Mouse (Mus musculus): ENCODE data around the gene Ubr2. TPM values are rescaled to one million over a fixed set of nuclear protein-coding genes. Genes with fewer than 3 reads are reported as not detected.

The Ubr2 gene
- polyA plus RNA-seq (2012; rRNA removed), result 35.2 and 38.1 TPM in 2 replicates

GRCm38 (mm10) chr17:47009898-47010721 lies at the start of gene Ubr2:
Gene Ubr2, minus strand, starts transcription at chr17:47010556.
- Histone ChIP-seq H3K27ac (ENCODE audit: insufficient read depth, low read length) (peak within 1 kb of the TSS; percentile 91), H3K4me3 (ENCODE audit: insufficient read depth, low read length) (peak within 1 kb of the TSS; percentile 64)
- TF ChIP-seq POLR2A (IDR thresholded peaks at IDR 0.05; ENCODE audit: extremely low read depth, insufficient read depth, low read length) (peak; percentile 95), CTCF (IDR thresholded peaks at IDR 0.05; ENCODE audit: extremely low read depth, insufficient read depth, low read length) (0 out of 2 replicates have a peak, but pooled peaks have one; percentile 9)

DNA sequence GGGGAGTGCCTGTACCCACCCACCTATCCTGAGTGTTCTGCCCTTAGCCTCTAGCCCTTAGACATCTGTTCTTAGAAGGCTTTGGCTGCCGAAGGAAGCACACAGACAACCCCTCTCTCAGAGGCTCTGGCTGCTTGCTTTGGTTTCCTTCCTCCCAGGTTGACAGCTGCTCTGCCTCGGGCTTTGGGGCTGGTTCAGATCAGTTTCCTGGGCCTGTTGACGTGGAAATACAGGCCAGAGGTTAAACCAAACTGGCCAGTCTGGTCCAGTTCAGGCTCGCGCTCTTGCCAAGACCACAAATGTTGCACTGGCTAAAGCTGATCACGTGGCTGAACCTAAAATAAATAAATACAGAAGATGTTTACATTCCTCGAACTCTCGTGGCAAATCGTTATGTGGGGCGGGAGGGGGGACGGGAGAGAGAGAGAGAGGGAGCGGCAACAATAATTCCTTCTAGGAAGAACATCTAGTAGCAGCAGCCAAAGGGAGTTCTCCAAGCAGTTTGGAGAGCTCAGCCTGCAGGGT lies 49.5 kb upstream of the Ubr2 start:
- Histone ChIP-seq H3K4me1 (ENCODE audit: control insufficient read depth, insufficient read depth, low read length) (no peaks in the 10 kb centered on the region), H3K4me3 (ENCODE audit: insufficient read depth, low read length) (no peak overlapping the region)
- TF ChIP-seq POLR2A (IDR thresholded peaks at IDR 0.05; ENCODE audit: extremely low read depth, insufficient read depth, low read length) (no peak), CTCF (IDR thresholded peaks at IDR 0.05; ENCODE audit: extremely low read depth, insufficient read depth, low read length) (no peak)

More at GRCm38 (mm10) chr17:47009898-47010721, at the start of gene Ubr2:
- H3K4me1 ChIP-seq (ENCODE audit: control insufficient read depth, insufficient read depth, low read length), result peaks cover 8% of the 10 kb centered on the region; the same call in 1 of the 2 replicates

GRCm38 (mm10) chr17:47057966-47058365 lies 47.6 kb upstream of the Ubr2 start:
- H3K4me1 ChIP-seq (ENCODE audit: control insufficient read depth, insufficient read depth, low read length), result peaks cover 2% of the 10 kb centered on the region
- TF ChIP-seq POLR2A (IDR thresholded peaks at IDR 0.05; ENCODE audit: extremely low read depth, insufficient read depth, low read length), result no peak
- TF ChIP-seq CTCF (IDR thresholded peaks at IDR 0.05; ENCODE audit: extremely low read depth, insufficient read depth, low read length), result no peak
- H3K27ac ChIP-seq (ENCODE audit: insufficient read depth, low read length), result no peak overlapping the region
- H3K4me3 ChIP-seq (ENCODE audit: insufficient read depth, low read length), result no peak overlapping the region

More for the DNA sequence above, 49.5 kb upstream of the Ubr2 start:
- no peak overlapping the region for H3K27ac ChIP-seq (ENCODE audit: insufficient read depth, low read length)

DNA sequence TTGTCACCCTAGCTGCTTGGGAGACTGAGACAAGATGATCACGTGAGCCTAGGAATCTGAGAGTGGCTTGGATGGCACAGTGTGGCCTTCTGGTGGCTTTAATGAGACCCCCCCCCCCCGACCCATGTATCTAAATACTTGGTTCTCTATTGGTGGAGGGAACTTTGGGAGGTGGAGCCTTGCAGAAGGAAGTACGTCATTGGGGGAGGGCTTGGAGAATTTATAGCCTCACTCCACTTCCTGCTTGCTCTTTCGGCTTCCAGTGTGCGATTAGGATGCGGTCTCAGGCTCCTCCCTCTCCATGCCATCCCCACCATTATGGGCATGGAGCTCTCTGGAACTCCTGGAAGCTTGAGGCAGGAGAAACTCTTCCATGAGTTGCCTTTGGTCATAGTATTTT lies 46.1 kb upstream of the Ubr2 start:
- no peak overlapping the region for H3K4me3 ChIP-seq (ENCODE audit: insufficient read depth, low read length)
- TF ChIP-seq POLR2A (IDR thresholded peaks at IDR 0.05; ENCODE audit: extremely low read depth, insufficient read depth, low read length) (no peak), CTCF (IDR thresholded peaks at IDR 0.05; ENCODE audit: extremely low read depth, insufficient read depth, low read length) (no peak)
- H3K4me1 ChIP-seq (ENCODE audit: control insufficient read depth, insufficient read depth, low read length), result peaks cover 2% of the 10 kb centered on the region
- no peak overlapping the region for H3K27ac ChIP-seq (ENCODE audit: insufficient read depth, low read length)

GRCm38 (mm10) chr17:47055121-47055520 lies 44.8 kb upstream of the Ubr2 start:
- peak overlapping the region; percentile 5; the same call in 1 of the 2 replicates for H3K27ac ChIP-seq (ENCODE audit: insufficient read depth, low read length)
- no peak overlapping the region for H3K4me3 ChIP-seq (ENCODE audit: insufficient read depth, low read length)
- H3K4me1 ChIP-seq (ENCODE audit: control insufficient read depth, insufficient read depth, low read length), result peaks cover 2% of the 10 kb centered on the region
- TF ChIP-seq CTCF (IDR thresholded peaks at IDR 0.05; ENCODE audit: extremely low read depth, insufficient read depth, low read length) (no peak), POLR2A (IDR thresholded peaks at IDR 0.05; ENCODE audit: extremely low read depth, insufficient read depth, low read length) (no peak)

DNA sequence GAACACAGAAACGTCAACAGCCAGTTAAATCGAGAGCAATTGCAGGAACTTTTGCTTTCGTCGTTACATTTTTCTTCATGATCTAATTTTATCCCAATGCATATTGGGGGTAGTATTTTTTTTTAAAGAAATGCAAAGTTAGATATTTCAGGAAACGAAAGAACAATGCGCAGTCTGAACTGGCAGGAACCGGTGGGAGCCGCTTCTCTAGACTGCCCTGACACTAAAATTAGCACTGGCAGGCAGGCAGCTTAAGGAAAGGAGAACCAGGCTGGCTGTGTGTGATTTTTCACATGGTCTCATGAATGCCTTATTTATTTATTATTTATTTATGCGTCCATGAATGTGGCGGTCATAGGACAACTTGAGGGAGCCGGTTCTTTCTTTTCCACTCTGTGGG lies 44.3 kb upstream of the Ubr2 start:
- no peak for TF ChIP-seq CTCF (IDR thresholded peaks at IDR 0.05; ENCODE audit: extremely low read depth, insufficient read depth, low read length)
- no peak for TF ChIP-seq POLR2A (IDR thresholded peaks at IDR 0.05; ENCODE audit: extremely low read depth, insufficient read depth, low read length)
- H3K4me1 ChIP-seq (ENCODE audit: control insufficient read depth, insufficient read depth, low read length), result peaks cover 2% of the 10 kb centered on the region
- 0 out of 2 replicates have a peak overlapping the region, but pooled peaks have one; percentile 9 for H3K4me3 ChIP-seq (ENCODE audit: insufficient read depth, low read length)
- peak overlapping the region; percentile 70 for H3K27ac ChIP-seq (ENCODE audit: insufficient read depth, low read length)

DNA sequence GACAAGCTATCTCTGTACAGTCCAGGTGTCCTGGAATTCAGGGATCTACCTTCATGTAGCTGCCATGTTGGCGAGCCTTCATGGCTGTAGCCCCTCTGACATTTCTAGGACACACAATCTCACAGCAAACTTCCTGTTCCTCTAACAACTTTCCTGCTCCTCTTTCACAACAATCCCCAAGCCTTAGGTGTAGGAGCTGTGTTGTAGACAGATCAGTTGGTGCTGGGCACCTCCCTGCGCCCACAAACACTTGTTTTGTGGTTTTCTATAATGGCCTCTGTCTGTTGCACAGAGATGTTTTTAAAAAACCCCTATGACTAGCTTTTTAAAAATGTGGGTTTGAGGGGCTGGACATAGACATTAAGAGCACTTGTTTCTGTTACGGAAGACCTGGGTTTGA lies 40.3 kb upstream of the Ubr2 start:
- peaks cover 2% of the 10 kb centered on the region for H3K4me1 ChIP-seq (ENCODE audit: control insufficient read depth, insufficient read depth, low read length)
- no peak overlapping the region for H3K4me3 ChIP-seq (ENCODE audit: insufficient read depth, low read length)
- TF ChIP-seq CTCF (IDR thresholded peaks at IDR 0.05; ENCODE audit: extremely low read depth, insufficient read depth, low read length) (no peak), POLR2A (IDR thresholded peaks at IDR 0.05; ENCODE audit: extremely low read depth, insufficient read depth, low read length) (no peak)
- H3K27ac ChIP-seq (ENCODE audit: insufficient read depth, low read length), result no peak overlapping the region

- no peak overlapping the region for H3K27ac ChIP-seq (ENCODE audit: insufficient read depth, low read length)
- no peak for TF ChIP-seq CTCF (IDR thresholded peaks at IDR 0.05; ENCODE audit: extremely low read depth, insufficient read depth, low read length)
- TF ChIP-seq POLR2A (IDR thresholded peaks at IDR 0.05; ENCODE audit: extremely low read depth, insufficient read depth, low read length), result no peak
These were observed 32.5 kb upstream of the Ubr2 start for GRCm38 (mm10) chr17:47042866-47043265.

GRCm38 (mm10) chr17:47038844-47039803 lies 28.8 kb upstream of the Ubr2 start:
- peak overlapping the region; percentile 7; the same call in 1 of the 2 replicates for H3K27ac ChIP-seq (ENCODE audit: insufficient read depth, low read length)
- TF ChIP-seq POLR2A (IDR thresholded peaks at IDR 0.05; ENCODE audit: extremely low read depth, insufficient read depth, low read length) (no peak), CTCF (IDR thresholded peaks at IDR 0.05; ENCODE audit: extremely low read depth, insufficient read depth, low read length) (peak; percentile 95)
- H3K4me3 ChIP-seq (ENCODE audit: insufficient read depth, low read length), result peak overlapping the region; percentile 17
- no peaks in the 10 kb centered on the region for H3K4me1 ChIP-seq (ENCODE audit: control insufficient read depth, insufficient read depth, low read length)

More at GRCm38 (mm10) chr17:47042866-47043265, 32.5 kb upstream of the Ubr2 start:
- no peak overlapping the region for H3K4me3 ChIP-seq (ENCODE audit: insufficient read depth, low read length)
- H3K4me1 ChIP-seq (ENCODE audit: control insufficient read depth, insufficient read depth, low read length), result no peaks in the 10 kb centered on the region

Measured in cortical plate, adult 2 months (tissue).